Mouse (Mus musculus) layer of hippocampus, postnatal 14 days (tissue): ENCODE results near the gene Olfr291. TPM values are rescaled to one million over a fixed set of nuclear protein-coding genes. Genes with fewer than 3 reads are reported as not detected.

ENCODE experiments used
- DNase-seq, 2 experiments: peaks; one replicate each; pipeline ENCODE4 v3.0.0; 2021 to 2022; ENCODE audit warnings: low spot score in 2 of 2, mixed read lengths in 1 of 2
- long read RNA-seq, 2 experiments: library from polyadenylated mRNA; stranded (forward); transcript quantifications; one replicate each; pipeline ENCODE4 v2.0.0; 2021
- total RNA-seq, 2 experiments: library from RNA; stranded (reverse); gene quantifications; 2 replicates each; pipeline ENCODE4 v1.2.3; 2021

Gene Olfr291
- not detected for total RNA-seq
- long read RNA-seq, experiment 1: 0 reads
- long read RNA-seq, experiment 2: 0 reads

- no peak for DNase-seq
Measured at GRCm38 (mm10) chr7:84853253-84853652, at the start of gene Olfr291. Olfr291 (plus strand) TSS chr7:84853553.

- DNase-seq: peak in 1 of 2 experiments; percentile 29
Measured at GRCm38 (mm10) chr7:84805224-84805623, 48.1 kb upstream of the Olfr291 start.

- DNase-seq: no peak
Measured at GRCm38 (mm10) chr7:84806159-84806558, 47.2 kb upstream of the Olfr291 start.

GRCm38 (mm10) chr7:84884530-84884929 lies 31.2 kb downstream of the Olfr291 start:
- peak in 1 of 2 experiments; percentile 1 for DNase-seq

Other genes starting within 250 kb of the Olfr291 start
- 10 to 100 TPM; 15.2 to 17.4 TPM for gene Fah, start 246.8 kb upstream of the Olfr291 start, total RNA-seq
- 10 to 100 TPM; 68.0 to 70.4 TPM for gene Zfand6, start 163.6 kb upstream of the Olfr291 start, total RNA-seq
- not detected for gene Vmn2r65, start 110.6 kb downstream of the Olfr291 start, total RNA-seq
- gene Vmn2r66, start 158.7 kb downstream of the Olfr291 start, total RNA-seq: not detected